Mouse (Mus musculus) stomach, postnatal 0 days (tissue): ENCODE data around the gene Pdcl2. TPM values are rescaled to one million over a fixed set of nuclear protein-coding genes. Genes with fewer than 3 reads are reported as not detected.

Experiments
- ATAC-seq: fragments of 200-750 bp; cut with Nextera tagmentation; 2 replicates; pipeline ENCODE4 v1.8.0; 2017; ENCODE audit not compliant: low FRiP score, low TSS enrichment
- DNase-seq: peaks from one replicate; pipeline ENCODE4 v3.0.0-alpha.2; 2016; ENCODE audit warnings: low spot score
- H3K27ac ChIP-seq: fragments of 300-500 bp; sonication (generic); replicated peaks from 2 replicates; pipeline ENCODE4 v1.5.1; 2014; ENCODE audit warnings: mild to moderate bottlenecking, control low read depth
- H3K27me3 ChIP-seq: fragments of 300-500 bp; sonication (generic); 2 replicates; pipeline ENCODE4 v1.6.1; 2014; ENCODE audit warnings: low read length; ENCODE audit not compliant: control insufficient read depth, insufficient read depth
- H3K36me3 ChIP-seq: fragments of 300-500 bp; sonication (generic); 2 replicates; pipeline ENCODE4 v1.6.1; 2014; ENCODE audit warnings: low read length, mixed read lengths; ENCODE audit not compliant: control insufficient read depth, insufficient read depth
- H3K4me1 ChIP-seq: fragments of 300-500 bp; sonication (generic); replicated peaks from 2 replicates; pipeline ENCODE4 v1.6.1; 2014; ENCODE audit warnings: antibody characterized with exemption; ENCODE audit not compliant: control insufficient read depth, insufficient read depth
- H3K4me2 ChIP-seq: fragments of 300-500 bp; sonication (generic); replicated peaks from 2 replicates; pipeline ENCODE4 v1.6.1; 2014; ENCODE audit warnings: low read depth, mild to moderate bottlenecking, control low read depth, moderate library complexity
- H3K4me3 ChIP-seq: fragments of 300-500 bp; sonication (generic); 2 replicates; pipeline ENCODE4 v1.5.1; 2014; ENCODE audit warnings: low read depth, low read length, control low read depth
- H3K9ac ChIP-seq: fragments of 300-500 bp; sonication (generic); 2 replicates; pipeline ENCODE4 v1.6.1; 2014; ENCODE audit warnings: mild to moderate bottlenecking, low read length, control low read depth, mixed read lengths
- H3K9me3 ChIP-seq: fragments of 300-500 bp; sonication (generic); 2 replicates; pipeline ENCODE4 v1.6.1; 2016; ENCODE audit warnings: low read length; ENCODE audit not compliant: control insufficient read depth
- CTCF ChIP-seq: IDR thresholded peaks from 2 replicates; pipeline ENCODE4 v1.5.1; 2016; ENCODE audit warnings: antibody characterized with exemption, low read depth, mild to moderate bottlenecking, moderate library complexity
- EP300 ChIP-seq: optimal IDR thresholded peaks from 2 replicates; pipeline ENCODE3; 2016; ENCODE audit warnings: antibody characterized with exemption
- WGBS: fragments of 180-500 bp; shearing (Covaris S2); extraction: QIAGEN DNeasy Blood & Tissue Kit; methylation state at CpG from one replicate; pipeline ENCODE4 v1.1.7; 2014; 5-methylcytosine and 5-hydroxymethylcytosine counted together
- polyA plus RNA-seq: library from polyadenylated mRNA; unstranded; fragments of >200 nt; fragmentation: Nextera tagmentation; extraction: Ambion mirVana; gene quantifications from 2 replicates; pipeline ENCODE4 v1.2.1, GENCODE M21; 2015

The Pdcl2 gene
- polyA plus RNA-seq, 1 experiment from 2014 or later, result not detected

DNA sequence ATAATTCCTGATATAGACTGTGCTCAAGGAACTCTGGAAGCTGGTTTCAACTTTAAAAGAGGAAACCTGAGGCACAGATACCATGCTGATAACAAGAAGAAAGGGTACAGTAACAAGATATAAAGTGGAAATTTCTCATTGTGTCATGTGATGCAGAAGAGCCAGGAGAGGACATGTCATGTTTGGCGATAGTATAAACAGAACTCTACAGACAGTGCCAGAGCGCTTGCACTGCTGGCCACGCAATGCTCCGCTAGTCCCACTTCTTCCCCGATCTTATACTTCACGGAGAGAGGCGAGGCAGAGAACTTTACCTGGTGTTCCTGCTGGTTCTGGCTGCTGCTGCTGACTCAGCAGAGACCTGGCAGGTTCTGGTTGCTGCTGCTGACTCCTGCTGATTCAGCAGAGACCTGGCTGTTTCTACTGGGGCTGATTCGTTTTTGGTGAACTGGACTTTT is 41.7 kb downstream of the Pdcl2 start:
- ATAC-seq (no peak), DNase-seq (peak; percentile 28)
- no peak overlapping the region for H3K4me2 ChIP-seq
- no peaks in the 10 kb centered on the region for H3K9me3 ChIP-seq
- 78% methylated on average over 8 of the region's 8 CpGs for WGBS
- no peaks in the 10 kb centered on the region for H3K36me3 ChIP-seq
- H3K4me3 ChIP-seq, result no peak overlapping the region
- no peak overlapping the region for H3K9ac ChIP-seq
- H3K27ac ChIP-seq, result no peak overlapping the region
- TF ChIP-seq EP300, result no peak
- TF ChIP-seq CTCF, result no peak
- H3K27me3 ChIP-seq, result no peaks in the 10 kb centered on the region
- H3K4me1 ChIP-seq, result no peaks in the 10 kb centered on the region

GRCm38 (mm10) chr5:76288256-76288655 is 42.7 kb downstream of the Pdcl2 start:
- DNase-seq, result no peak
- ATAC-seq, result no peak
- H3K4me2 ChIP-seq, result no peak overlapping the region
- no peak overlapping the region for H3K27ac ChIP-seq
- no peaks in the 10 kb centered on the region for H3K27me3 ChIP-seq
- H3K36me3 ChIP-seq, result no peaks in the 10 kb centered on the region
- no peaks in the 10 kb centered on the region for H3K4me1 ChIP-seq
- WGBS, result 90% methylated on average over 3 of the region's 3 CpGs
- TF ChIP-seq CTCF (no peak), EP300 (no peak)
- H3K9ac ChIP-seq, result no peak overlapping the region
- H3K4me3 ChIP-seq, result no peak overlapping the region
- H3K9me3 ChIP-seq, result no peaks in the 10 kb centered on the region

DNA sequence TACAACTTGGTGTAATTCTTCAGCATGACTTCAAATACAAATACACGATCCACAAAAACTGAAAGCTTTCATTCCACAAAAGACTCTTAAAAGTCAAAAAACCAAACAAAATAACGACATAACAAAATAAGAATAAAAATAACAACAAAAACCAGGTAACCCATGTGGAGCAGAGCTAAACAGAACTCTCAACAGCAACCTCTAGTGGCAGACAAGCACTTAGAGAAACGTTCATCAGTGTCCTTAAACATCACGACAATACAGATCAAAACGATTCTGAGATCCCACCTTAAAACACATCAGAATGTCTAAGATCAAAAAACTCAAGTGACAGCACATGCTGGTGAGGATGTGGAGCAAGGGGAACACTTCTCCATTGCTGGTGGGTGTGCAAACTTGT is 43.9 kb downstream of the Pdcl2 start:
- H3K9ac ChIP-seq, result no peak overlapping the region
- ATAC-seq, result no peak
- no peak overlapping the region for H3K4me2 ChIP-seq
- no peaks in the 10 kb centered on the region for H3K9me3 ChIP-seq
- no peaks in the 10 kb centered on the region for H3K36me3 ChIP-seq
- H3K27ac ChIP-seq, result no peak overlapping the region
- WGBS, result 70% methylated on average over 5 of the region's 5 CpGs
- H3K4me3 ChIP-seq, result no peak overlapping the region
- H3K4me1 ChIP-seq, result no peaks in the 10 kb centered on the region
- TF ChIP-seq CTCF (peak; percentile 43), EP300 (no peak)
- no peak for DNase-seq
- H3K27me3 ChIP-seq, result no peaks in the 10 kb centered on the region

DNA sequence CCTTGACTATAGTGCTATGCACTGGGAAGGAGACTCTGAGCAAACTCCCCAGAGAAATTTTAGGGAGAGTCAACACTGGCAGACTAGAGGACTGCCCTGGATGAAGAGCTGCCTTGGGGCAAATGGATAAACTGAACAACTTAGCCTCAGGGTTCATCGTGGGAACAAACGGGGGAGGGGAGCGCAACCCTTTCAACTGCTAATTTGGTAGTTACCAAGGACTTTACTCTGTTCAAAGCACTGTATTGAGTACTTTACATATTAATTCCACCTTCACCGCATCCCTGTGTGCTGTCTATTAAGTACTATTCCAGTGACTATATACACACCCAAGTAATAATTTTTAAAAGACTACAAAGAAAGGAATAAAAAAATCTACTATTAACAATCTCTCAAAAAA is 45.3 kb downstream of the Pdcl2 start:
- Histone ChIP-seq H3K9ac (no peak overlapping the region), H3K4me1 (no peaks in the 10 kb centered on the region), H3K4me2 (no peak overlapping the region), H3K36me3 (no peaks in the 10 kb centered on the region), H3K27ac (no peak overlapping the region), H3K27me3 (no peaks in the 10 kb centered on the region), H3K9me3 (no peaks in the 10 kb centered on the region), H3K4me3 (no peak overlapping the region)
- 78% methylated on average over 4 of the region's 4 CpGs for WGBS
- DNase-seq (no peak), ATAC-seq (no peak)
- no peak for TF ChIP-seq EP300
- TF ChIP-seq CTCF, result no peak

DNA sequence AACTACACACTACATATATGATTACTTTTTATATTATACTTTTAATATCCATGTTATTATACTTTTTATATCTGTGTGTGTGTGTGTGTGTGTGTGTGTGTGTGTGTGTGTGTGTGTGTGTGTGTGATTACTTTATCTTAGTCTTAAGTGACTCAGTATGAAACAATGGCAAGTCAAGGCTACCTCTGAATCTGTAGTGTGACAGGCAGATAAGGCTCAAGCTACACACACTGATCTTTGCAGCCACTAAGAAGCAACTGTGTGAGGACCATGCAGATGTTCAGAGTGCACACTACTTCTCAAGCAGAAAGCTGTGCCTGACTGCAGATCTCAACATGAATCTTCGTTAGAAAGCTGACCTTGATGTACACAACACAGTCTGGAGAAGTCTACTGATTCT is 47.1 kb downstream of the Pdcl2 start:
- Histone ChIP-seq H3K9me3 (no peaks in the 10 kb centered on the region), H3K36me3 (no peaks in the 10 kb centered on the region), H3K4me3 (no peak overlapping the region), H3K27me3 (no peaks in the 10 kb centered on the region), H3K9ac (no peak overlapping the region), H3K27ac (no peak overlapping the region), H3K4me1 (no peaks in the 10 kb centered on the region), H3K4me2 (no peak overlapping the region)
- TF ChIP-seq CTCF (no peak), EP300 (no peak)
- DNase-seq (no peak), ATAC-seq (no peak)
- WGBS, result 77% methylated on average over 1 of the region's 1 CpGs

DNA sequence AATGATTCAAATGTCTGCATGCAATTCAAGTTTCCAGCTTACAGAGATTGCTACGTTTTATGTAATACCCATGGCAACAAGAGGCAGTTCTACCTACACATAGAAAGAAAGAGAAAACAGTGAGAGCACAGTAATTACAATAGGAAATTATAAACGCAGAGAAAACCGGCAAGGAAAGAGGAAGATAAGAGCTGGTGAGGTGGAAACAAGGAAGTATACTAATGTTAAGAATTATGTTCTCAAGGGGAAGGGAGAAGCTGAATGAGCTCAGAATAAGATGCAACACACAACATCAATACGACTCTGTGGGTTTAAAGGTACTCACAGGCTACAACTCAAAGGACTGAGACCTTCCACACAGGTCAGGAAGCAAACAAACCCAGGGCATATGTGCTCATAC is 56.0 kb downstream of the Pdcl2 start:
- H3K27ac ChIP-seq, result no peak overlapping the region
- 64% methylated on average over 4 of the region's 4 CpGs for WGBS
- no peak for ATAC-seq

More for the DNA sequence above, 56.0 kb downstream of the Pdcl2 start:
- no peak for DNase-seq
- Histone ChIP-seq H3K4me3 (no peak overlapping the region), H3K9ac (no peak overlapping the region), H3K27me3 (no peaks in the 10 kb centered on the region), H3K36me3 (no peaks in the 10 kb centered on the region), H3K4me2 (no peak overlapping the region), H3K4me1 (no peaks in the 10 kb centered on the region), H3K9me3 (no peaks in the 10 kb centered on the region)
- TF ChIP-seq CTCF (no peak), EP300 (no peak)

Other genes with a start within 250 kb of the Pdcl2 start
- gene Srd5a3, start 190.9 kb downstream of the Pdcl2 start, polyA plus RNA-seq, result 28.4 and 29.5 TPM in 2 replicates
- 72.3 and 74.3 TPM in 2 replicates for gene Tmem165, start 147.3 kb downstream of the Pdcl2 start, polyA plus RNA-seq
- gene Clock, start 26.4 kb downstream of the Pdcl2 start, polyA plus RNA-seq, result 6.6 and 6.7 TPM in 2 replicates
- gene Nmu, start 32.6 kb upstream of the Pdcl2 start, polyA plus RNA-seq, result 8.1 and 10.1 TPM in 2 replicates
- gene Gm7271, start 152.9 kb upstream of the Pdcl2 start, polyA plus RNA-seq, result not detected in 2 replicates
- gene Exoc1, start 198.2 kb upstream of the Pdcl2 start, polyA plus RNA-seq, result 14.7 and 15.1 TPM in 2 replicates